Mouse (Mus musculus) urinary bladder, postnatal 14 days (tissue): ENCODE measurements around the gene Cobll1.
"Not testable (repeated sequence)": the region's sequence is repeated elsewhere in the genome, so short reads cannot be mapped to it uniquely, and the experiment has no call there.

ENCODE experiments used
- DNase-seq: peaks from one replicate; pipeline ENCODE4 v3.0.0; 2021; ENCODE audit warnings: low spot score

The Cobll1 gene

GRCm38 (mm10) chr2:65238964-65239570 lies at the start of gene Cobll1:
Cobll1 (minus strand) TSS chr2:65239403.
- no peak for DNase-seq

GRCm38 (mm10) chr2:65288696-65289095 lies 49.5 kb upstream of the Cobll1 start:
- no peak for DNase-seq

- peak; percentile 45 for DNase-seq
These were observed 46.2 kb upstream of the Cobll1 start for GRCm38 (mm10) chr2:65285380-65285779.

- DNase-seq, result no peak
These were observed 43.8 kb upstream of the Cobll1 start for GRCm38 (mm10) chr2:65282979-65283378.

GRCm38 (mm10) chr2:65279029-65279690 lies 40.0 kb upstream of the Cobll1 start:
- DNase-seq, result peak; percentile 57

- DNase-seq, result no peak
These were observed 36.3 kb upstream of the Cobll1 start for GRCm38 (mm10) chr2:65275443-65276061.

GRCm38 (mm10) chr2:65273910-65274309 lies 34.7 kb upstream of the Cobll1 start:
- DNase-seq, result no peak

- DNase-seq, result no peak
These were observed 29.5 kb upstream of the Cobll1 start for GRCm38 (mm10) chr2:65268731-65269130.

GRCm38 (mm10) chr2:65267834-65268233 lies 28.6 kb upstream of the Cobll1 start:
- DNase-seq, result no peak

- DNase-seq, result no peak
These were observed 27.5 kb upstream of the Cobll1 start for GRCm38 (mm10) chr2:65266576-65267299.

- no peak for DNase-seq
These were observed 23.0 kb upstream of the Cobll1 start for GRCm38 (mm10) chr2:65262251-65262650.

GRCm38 (mm10) chr2:65260828-65261227 lies 21.6 kb upstream of the Cobll1 start:
- DNase-seq, result not testable (repeated sequence)

GRCm38 (mm10) chr2:65260400-65260799 lies 21.2 kb upstream of the Cobll1 start:
- no peak for DNase-seq

- no peak for DNase-seq
These were observed 18.2 kb upstream of the Cobll1 start for GRCm38 (mm10) chr2:65257446-65257845.

- DNase-seq, result no peak
These were observed 17.5 kb upstream of the Cobll1 start for GRCm38 (mm10) chr2:65256494-65257254.

- DNase-seq, result no peak
These were observed 11.4 kb upstream of the Cobll1 start for GRCm38 (mm10) chr2:65250589-65251104.

- DNase-seq, result no peak
These were observed 10.4 kb upstream of the Cobll1 start for GRCm38 (mm10) chr2:65249575-65249974.

GRCm38 (mm10) chr2:65240173-65240745 lies 1.1 kb upstream of the Cobll1 start:
- no peak for DNase-seq

- DNase-seq, result peak; percentile 86
These were observed 836 bp downstream of the Cobll1 start for GRCm38 (mm10) chr2:65238171-65238963.

- DNase-seq, result peak; percentile 52
These were observed 1.5 kb downstream of the Cobll1 start for GRCm38 (mm10) chr2:65237610-65238170.
